Mouse (Mus musculus) bone marrow, adult 2 months (tissue): ENCODE results near the gene Tgfbr3l.

Experiments used
- CTCF ChIP-seq: fragments of 200-500 bp; IDR thresholded peaks from 2 replicates; pipeline ENCODE4 v1.5.1; 2011; ENCODE audit warnings: low read length, control low read depth; ENCODE audit not compliant: control insufficient read depth, insufficient read depth
- POLR2A ChIP-seq: fragments of 200-500 bp; IDR thresholded peaks from 2 replicates; pipeline ENCODE4 v1.6.1; 2011; ENCODE audit warnings: low read depth, mild to moderate bottlenecking, control low read depth, low read length, borderline replicate concordance; ENCODE audit not compliant: control insufficient read depth

DNA sequence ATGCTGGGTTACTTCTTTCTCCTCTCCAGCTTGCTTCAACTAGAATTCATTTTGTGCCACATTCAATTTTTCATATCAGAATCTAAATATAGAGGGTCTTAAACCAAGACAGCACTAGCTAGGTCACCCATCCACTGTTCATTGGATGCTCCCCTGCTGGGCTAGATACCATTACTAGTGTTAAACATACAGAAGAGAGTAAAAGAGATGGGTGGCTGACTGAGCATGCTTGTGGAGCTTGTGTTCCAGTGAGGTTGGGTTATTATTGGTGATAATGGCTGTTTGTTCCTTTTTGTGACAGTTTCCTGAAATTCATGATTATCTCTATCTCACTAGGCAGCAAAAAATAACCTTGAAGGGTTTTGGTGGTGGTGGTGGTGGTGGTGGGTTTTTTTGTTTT lies 26.0 kb upstream of the Tgfbr3l start:
- no peak for TF ChIP-seq POLR2A
- no peak for TF ChIP-seq CTCF
